Mouse (Mus musculus) small intestine, adult 2 months (tissue): ENCODE data around the gene Tbc1d32.

Experiments used
- CTCF ChIP-seq: fragments of 200-500 bp; IDR thresholded peaks from 2 replicates; pipeline ENCODE4 v1.5.1; 2012; ENCODE audit warnings: low read depth, mild to moderate bottlenecking, control low read depth, inconsistent platforms, low read length, moderate library complexity, mixed read lengths; ENCODE audit not compliant: insufficient replicate concordance, insufficient read length; ENCODE audit errors: extremely low read depth
- POLR2A ChIP-seq: fragments of 200-500 bp; IDR thresholded peaks from 2 replicates; pipeline ENCODE4 v1.6.1; 2012; ENCODE audit warnings: low read depth, mild to moderate bottlenecking, control low read depth, inconsistent platforms, low read length, moderate library complexity

- TF ChIP-seq POLR2A (no peak), CTCF (no peak)
These were observed 248.5 kb downstream of the Tbc1d32 start for GRCm38 (mm10) chr10:55979898-55980521.
